Mouse (Mus musculus): Measurements from ENCODE around the gene Olfr319.
"Not testable (repeated sequence)": the region's sequence is repeated elsewhere in the genome, so short reads cannot be mapped to it uniquely, and the experiment has no call there.

Olfr319 gene

GRCm38 (mm10) chr11:58698862-58699261 is at the start of gene Olfr319:
TSS of gene Olfr319 (plus strand) at chr11:58699162.
- no peak for ATAC-seq (ENCODE audit: insufficient number of reproducible peaks, low FRiP score, low TSS enrichment)

GRCm38 (mm10) chr11:58655151-58655550 is 43.8 kb upstream of the Olfr319 start:
- no peak for ATAC-seq (ENCODE audit: insufficient number of reproducible peaks, low FRiP score, low TSS enrichment)

- no peak for ATAC-seq (ENCODE audit: insufficient number of reproducible peaks, low FRiP score, low TSS enrichment)
Observed at GRCm38 (mm10) chr11:58658596-58658995, 40.4 kb upstream of the Olfr319 start, which contains the start of gene Olfr322. TSS of gene Olfr322 (plus strand) at chr11:58658782.

DNA sequence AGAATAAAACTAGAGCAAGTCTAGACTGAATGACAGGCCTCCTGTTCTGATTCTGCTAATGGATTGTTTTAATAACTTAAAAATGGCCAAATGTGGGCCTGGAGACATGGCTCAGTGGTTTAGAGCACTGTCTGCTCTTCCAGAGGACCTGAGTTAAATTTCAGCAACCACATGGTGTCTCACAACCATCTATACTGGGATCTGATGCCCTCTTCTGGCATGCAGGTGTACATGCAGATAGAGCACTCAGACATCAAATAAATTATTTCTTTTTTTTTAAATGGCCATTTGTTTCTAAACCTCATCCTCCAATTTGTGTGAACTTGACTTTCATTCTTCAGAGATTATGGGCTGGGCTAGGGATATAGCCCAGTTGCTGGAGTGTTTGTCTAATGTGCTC is 29.7 kb upstream of the Olfr319 start:
- ATAC-seq (ENCODE audit: insufficient number of reproducible peaks, low FRiP score, low TSS enrichment), result no peak

DNA sequence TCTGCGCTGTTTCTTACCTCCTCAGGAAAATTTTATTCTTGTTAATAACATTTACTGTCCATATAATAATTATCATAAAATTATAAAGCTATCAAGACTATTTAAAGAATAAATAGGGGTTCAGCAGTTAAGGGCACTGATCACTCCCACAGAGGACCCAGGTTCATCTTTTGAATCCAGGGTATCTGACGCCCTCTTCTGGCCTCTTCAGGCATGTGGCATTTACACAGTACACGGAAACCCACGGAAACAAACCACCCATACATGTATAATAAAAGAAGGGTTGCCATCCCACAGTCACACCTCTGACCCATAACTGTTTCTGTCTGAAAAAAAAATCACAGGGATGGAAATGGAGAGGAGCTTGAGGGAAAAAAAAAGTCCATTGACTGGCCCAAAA is 27.1 kb upstream of the Olfr319 start:
- ATAC-seq (ENCODE audit: insufficient number of reproducible peaks, low FRiP score, low TSS enrichment), result no peak

DNA sequence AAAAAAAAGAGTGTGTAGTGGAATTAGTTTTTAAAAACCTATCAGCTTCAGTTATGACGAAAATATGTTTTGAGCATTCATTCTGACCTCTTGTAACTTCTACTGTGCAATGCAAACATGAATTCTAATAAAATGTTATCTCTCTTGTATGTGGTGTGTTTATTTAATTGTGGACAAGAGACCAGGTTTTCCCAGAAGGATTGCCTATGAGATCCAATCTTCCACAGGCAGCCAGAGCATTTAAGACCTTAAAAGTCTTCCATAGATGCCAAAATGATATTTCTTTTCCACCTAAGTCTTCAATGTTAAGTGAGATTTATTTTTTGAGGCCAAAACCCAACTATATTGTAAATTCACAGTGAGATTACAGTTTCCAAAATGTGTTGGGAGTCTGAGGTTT is 18.2 kb upstream of the Olfr319 start, which contains the start of gene Olfr320:
Gene Olfr320, plus strand, starts transcription at position 301 of the 400 bp plus-strand sequence.
- no peak for ATAC-seq (ENCODE audit: insufficient number of reproducible peaks, low FRiP score, low TSS enrichment)

DNA sequence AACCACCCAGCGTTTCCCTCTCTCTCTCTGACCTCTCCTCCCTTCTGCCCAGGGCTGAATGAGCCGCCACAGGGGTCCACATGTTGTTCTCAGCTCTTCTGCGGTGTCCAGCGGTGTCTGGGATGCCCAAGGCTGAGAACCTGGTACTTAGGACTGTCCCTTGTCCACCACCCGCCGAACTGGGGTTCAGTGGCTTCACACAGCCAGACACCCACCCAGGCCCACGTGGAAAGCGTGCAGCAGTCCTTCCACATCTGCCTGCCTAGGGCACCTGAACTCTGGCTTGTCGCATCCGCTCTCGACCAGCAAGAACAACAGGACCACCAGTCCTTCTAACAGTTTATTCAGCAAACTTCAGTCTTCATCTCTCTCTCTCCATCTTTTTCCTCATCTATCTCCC is 10.1 kb downstream of the Olfr319 start:
- ATAC-seq (ENCODE audit: insufficient number of reproducible peaks, low FRiP score, low TSS enrichment), result no peak

- not testable (repeated sequence) for ATAC-seq (ENCODE audit: insufficient number of reproducible peaks, low FRiP score, low TSS enrichment)
Observed at GRCm38 (mm10) chr11:58717723-58718122, 18.8 kb downstream of the Olfr319 start.

- no peak for ATAC-seq (ENCODE audit: insufficient number of reproducible peaks, low FRiP score, low TSS enrichment)
Observed at GRCm38 (mm10) chr11:58719701-58720100, 20.7 kb downstream of the Olfr319 start.

DNA sequence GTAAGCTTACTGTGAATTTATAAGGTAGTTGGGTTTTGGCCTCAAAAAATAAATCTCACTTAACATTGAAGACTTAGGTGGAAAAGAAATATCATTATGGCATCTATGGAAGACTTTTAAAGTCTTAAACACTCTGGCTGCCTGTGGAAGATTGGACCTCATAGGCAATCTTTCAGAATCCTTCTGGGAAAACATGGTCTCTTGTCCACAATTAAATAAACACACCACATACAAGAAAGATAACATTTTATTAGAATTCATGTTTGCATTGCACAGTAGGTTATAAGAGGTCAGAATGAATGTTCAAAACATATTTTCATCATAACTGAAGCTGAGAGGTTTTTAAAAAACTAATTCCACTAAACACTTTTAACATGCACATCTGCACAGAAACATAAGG is 25.0 kb downstream of the Olfr319 start, which contains the start of gene Olfr318:
Gene Olfr318, minus strand, starts transcription at position 101 of the 400 bp plus-strand sequence.
- no peak for ATAC-seq (ENCODE audit: insufficient number of reproducible peaks, low FRiP score, low TSS enrichment)

DNA sequence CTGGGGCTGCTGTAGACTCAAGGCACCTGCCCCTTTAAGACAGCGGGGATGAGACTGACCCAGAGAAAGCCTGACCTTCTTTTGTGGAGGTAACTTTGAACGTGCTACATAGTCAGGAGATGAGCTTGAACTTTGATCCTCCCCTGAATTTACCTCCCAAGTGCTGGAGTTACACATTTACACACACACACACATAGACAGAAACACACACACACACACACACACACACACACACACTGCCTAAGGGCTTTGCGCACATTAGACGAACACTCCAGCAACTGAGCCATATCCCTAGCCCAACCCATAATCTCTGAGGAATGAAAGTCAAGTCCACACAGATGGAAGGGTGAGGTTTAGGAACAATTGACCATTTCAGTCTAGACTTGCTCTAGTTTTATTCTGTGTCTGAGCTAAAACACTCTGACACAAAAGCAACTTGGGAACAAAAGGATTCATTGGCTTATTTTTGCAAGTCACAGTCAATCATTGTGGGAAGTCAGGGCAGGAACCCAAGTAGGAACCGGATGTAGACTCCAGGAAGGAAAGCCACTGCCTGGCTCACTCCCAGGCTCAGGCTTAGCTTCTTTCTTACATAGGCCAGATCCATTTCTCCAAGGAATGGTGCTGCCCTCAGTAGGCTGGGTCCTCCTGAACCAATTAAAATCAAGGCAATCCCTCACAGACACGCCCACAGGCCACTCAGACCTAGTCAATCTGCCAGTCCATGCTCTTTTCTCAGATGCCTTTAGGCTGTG is 29.1 kb downstream of the Olfr319 start:
- not testable (repeated sequence) for ATAC-seq (ENCODE audit: insufficient number of reproducible peaks, low FRiP score, low TSS enrichment)

DNA sequence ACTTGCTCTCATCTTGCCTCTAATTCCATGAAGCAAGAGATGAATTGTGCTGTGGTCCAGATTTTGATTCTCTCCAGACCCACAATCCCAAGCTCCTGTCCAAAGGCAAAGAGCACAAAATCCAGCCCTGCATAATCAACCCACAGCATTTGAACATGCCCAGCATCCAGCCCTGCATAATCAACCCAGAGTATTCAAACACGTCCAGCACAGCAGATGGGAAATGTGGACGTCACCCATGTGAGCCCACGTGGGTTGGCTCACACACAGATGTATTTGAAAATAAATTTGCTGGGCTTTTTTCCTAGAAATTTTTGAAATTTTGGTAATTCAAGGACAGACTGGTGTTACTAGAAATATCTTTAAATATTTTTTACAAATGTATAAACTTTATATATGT is 34.4 kb downstream of the Olfr319 start:
- ATAC-seq (ENCODE audit: insufficient number of reproducible peaks, low FRiP score, low TSS enrichment), result no peak

DNA sequence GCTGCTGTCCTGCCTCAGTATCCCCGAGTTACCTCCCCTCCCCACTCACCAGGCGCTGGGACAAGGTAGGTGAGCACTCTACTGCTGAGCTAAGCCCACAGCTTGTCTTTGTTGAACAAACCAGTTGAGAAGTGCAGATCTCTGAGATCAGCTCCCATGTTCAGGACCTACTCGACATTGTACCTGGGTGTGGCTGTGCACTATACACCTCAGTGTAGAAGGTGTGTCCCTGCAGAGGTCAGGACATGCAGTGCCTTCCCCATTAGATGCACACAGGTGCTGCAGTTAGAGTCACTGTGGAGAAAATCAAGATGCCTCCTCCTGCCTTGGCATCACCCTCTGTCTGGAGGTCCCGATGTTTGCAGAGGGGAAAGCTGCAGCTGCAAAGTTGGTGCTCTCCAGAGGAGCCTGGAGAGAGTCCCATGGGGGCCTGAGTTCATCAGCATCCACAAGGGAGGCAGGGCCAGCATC is 39.9 kb downstream of the Olfr319 start, which contains the start of gene Olfr317:
Gene Olfr317, minus strand, starts transcription at position 421 of the 471 bp plus-strand sequence.
- ATAC-seq (ENCODE audit: insufficient number of reproducible peaks, low FRiP score, low TSS enrichment), result no peak

GRCm38 (mm10) chr11:58751096-58751495 is 52.1 kb downstream of the Olfr319 start:
- ATAC-seq (ENCODE audit: insufficient number of reproducible peaks, low FRiP score, low TSS enrichment), result not testable (repeated sequence)

GRCm38 (mm10) chr11:58752434-58752833 is 53.5 kb downstream of the Olfr319 start, which contains the start of gene Olfr316:
TSS of gene Olfr316 (plus strand) at chr11:58752734.
- no peak for ATAC-seq (ENCODE audit: insufficient number of reproducible peaks, low FRiP score, low TSS enrichment)

Data from cerebellum, adult (tissue).